Mouse (Mus musculus) heart, embryonic 12.5 days (tissue): ENCODE measurements around the gene Gjd3. TPM values are rescaled to one million over a fixed set of nuclear protein-coding genes. Genes with fewer than 3 reads are reported as not detected.
A peak's percentile ranks its signal among the peaks of the same experiment; 100 is the strongest.

Source experiments
- ATAC-seq: fragments of 200-750 bp; cut with Nextera tagmentation; 2 replicates; pipeline ENCODE4 v1.8.0; 2017; ENCODE audit warnings: moderate TSS enrichment, moderate library complexity; ENCODE audit not compliant: insufficient number of reproducible peaks, low FRiP score
- H3K27ac ChIP-seq: fragments of 300-500 bp; sonication (generic); 2 replicates; pipeline ENCODE4 v1.5.1; 2016; ENCODE audit warnings: mild to moderate bottlenecking, moderate library complexity; ENCODE audit not compliant: poor library complexity, severe bottlenecking
- H3K27me3 ChIP-seq: fragments of 300-500 bp; sonication (generic); replicated peaks from 2 replicates; pipeline ENCODE4 v1.6.1; 2016; ENCODE audit warnings: mild to moderate bottlenecking, moderate library complexity
- H3K36me3 ChIP-seq: fragments of 300-500 bp; sonication (generic); 2 replicates; pipeline ENCODE4 v1.6.1; 2016; ENCODE audit warnings: mild to moderate bottlenecking, moderate library complexity
- H3K4me1 ChIP-seq: fragments of 300-500 bp; sonication (generic); replicated peaks from 2 replicates; pipeline ENCODE4 v1.6.1; 2016; ENCODE audit warnings: mild to moderate bottlenecking
- H3K4me2 ChIP-seq: fragments of 300-500 bp; sonication (generic); 2 replicates; pipeline ENCODE4 v1.6.1; 2016; ENCODE audit warnings: mild to moderate bottlenecking, moderate library complexity
- H3K4me3 ChIP-seq: fragments of 300-500 bp; sonication (generic); 2 replicates; pipeline ENCODE4 v1.5.1; 2016; ENCODE audit warnings: mild to moderate bottlenecking
- H3K9ac ChIP-seq: fragments of 300-500 bp; sonication (generic); 2 replicates; pipeline ENCODE4 v1.6.1; 2016; ENCODE audit warnings: mild to moderate bottlenecking, moderate library complexity
- H3K9me3 ChIP-seq: fragments of 300-500 bp; sonication (generic); replicated peaks from 2 replicates; pipeline ENCODE4 v1.6.1; 2016; ENCODE audit warnings: mild to moderate bottlenecking, moderate library complexity
- whole genome bisulfite sequencing: fragments of 180-500 bp; shearing (Covaris S2); methylation state at CpG from one replicate; pipeline ENCODE4 v1.1.7; 2016; 5-methylcytosine and 5-hydroxymethylcytosine counted together
- polyA plus RNA-seq: library from polyadenylated mRNA; unstranded; fragments of >200 nt; fragmentation: Nextera tagmentation; extraction: Ambion mirVana; gene quantifications from 2 replicates; pipeline ENCODE4 v1.2.1, GENCODE M21; 2016

The Gjd3 gene
- polyA plus RNA-seq, 1 experiment from 2014 or later = 3.9 TPM

GRCm38 (mm10) chr11:98981289-98981996 lies 1.4 kb downstream of the Gjd3 start:
- H3K36me3 ChIP-seq = no peaks in the 10 kb centered on the region
- H3K4me1 ChIP-seq = peaks cover 41% of the 10 kb centered on the region
- no peaks in the 10 kb centered on the region for H3K9me3 ChIP-seq
- WGBS = 34% methylated on average over 20 of the region's 20 CpGs
- H3K27me3 ChIP-seq = peaks cover 40% of the 10 kb centered on the region
- H3K4me3 ChIP-seq = peak overlapping the region; percentile 61
- H3K9ac ChIP-seq = peak overlapping the region; percentile 81
- H3K4me2 ChIP-seq = peak overlapping the region; percentile 99
- H3K27ac ChIP-seq = no peak overlapping the region
- peak; percentile 8; the same call in 1 of the 2 replicates for ATAC-seq

- peaks cover 10% of the 10 kb centered on the region for H3K36me3 ChIP-seq
- no peaks in the 10 kb centered on the region for H3K9me3 ChIP-seq
- no peak overlapping the region for H3K4me3 ChIP-seq
- H3K4me2 ChIP-seq = no peak overlapping the region
- H3K27me3 ChIP-seq = peaks cover 40% of the 10 kb centered on the region
- peaks cover 24% of the 10 kb centered on the region for H3K4me1 ChIP-seq
- 73% methylated on average over 5 of the region's 5 CpGs for WGBS
- H3K9ac ChIP-seq = no peak overlapping the region
- no peak overlapping the region for H3K27ac ChIP-seq
- ATAC-seq = no peak
These were observed 3.5 kb downstream of the Gjd3 start for GRCm38 (mm10) chr11:98979356-98979755.

GRCm38 (mm10) chr11:98978526-98979148 lies 4.2 kb downstream of the Gjd3 start:
- no peak overlapping the region for H3K27ac ChIP-seq
- no peak overlapping the region for H3K9ac ChIP-seq
- H3K9me3 ChIP-seq = no peaks in the 10 kb centered on the region
- H3K4me2 ChIP-seq = no peak overlapping the region
- peaks cover 23% of the 10 kb centered on the region for H3K4me1 ChIP-seq
- 59% methylated on average over 15 of the region's 15 CpGs for WGBS
- peaks cover 38% of the 10 kb centered on the region for H3K27me3 ChIP-seq
- H3K4me3 ChIP-seq = no peak overlapping the region
- no peak for ATAC-seq
- H3K36me3 ChIP-seq = peaks cover 18% of the 10 kb centered on the region

- WGBS = 47% methylated on average over 5 of the region's 5 CpGs
- peaks cover 17% of the 10 kb centered on the region for H3K4me1 ChIP-seq
- peaks cover 51% of the 10 kb centered on the region for H3K36me3 ChIP-seq
- ATAC-seq = no peak
- no peak overlapping the region for H3K4me2 ChIP-seq
- no peak overlapping the region for H3K9ac ChIP-seq
- peaks cover 10% of the 10 kb centered on the region for H3K27me3 ChIP-seq
- no peaks in the 10 kb centered on the region for H3K9me3 ChIP-seq
- no peak overlapping the region for H3K27ac ChIP-seq
- H3K4me3 ChIP-seq = no peak overlapping the region
These were observed 7.7 kb downstream of the Gjd3 start for GRCm38 (mm10) chr11:98974871-98975719.

- H3K27me3 ChIP-seq = 0 out of 2 replicates have a peak, but pooled peaks cover 7% of the 10 kb centered on the region
- H3K4me1 ChIP-seq = peaks cover 25% of the 10 kb centered on the region
- no peak overlapping the region for H3K4me3 ChIP-seq
- no peaks in the 10 kb centered on the region for H3K9me3 ChIP-seq
- H3K4me2 ChIP-seq = no peak overlapping the region
- WGBS = 78% methylated on average over 6 of the region's 6 CpGs
- H3K9ac ChIP-seq = no peak overlapping the region
- peaks cover 59% of the 10 kb centered on the region for H3K36me3 ChIP-seq
- no peak for ATAC-seq
- no peak overlapping the region for H3K27ac ChIP-seq
These were observed 8.6 kb downstream of the Gjd3 start for GRCm38 (mm10) chr11:98974213-98974612.

GRCm38 (mm10) chr11:98973584-98973983 lies 9.2 kb downstream of the Gjd3 start:
- no peak overlapping the region for H3K27ac ChIP-seq
- 0 out of 2 replicates have a peak, but pooled peaks cover 1% of the 10 kb centered on the region for H3K27me3 ChIP-seq
- no peak overlapping the region for H3K4me2 ChIP-seq
- no peaks in the 10 kb centered on the region for H3K9me3 ChIP-seq
- H3K4me3 ChIP-seq = no peak overlapping the region
- peaks cover 32% of the 10 kb centered on the region for H3K4me1 ChIP-seq
- ATAC-seq = no peak
- H3K9ac ChIP-seq = no peak overlapping the region
- peaks cover 64% of the 10 kb centered on the region for H3K36me3 ChIP-seq
- 85% methylated on average over 14 of the region's 14 CpGs for WGBS

GRCm38 (mm10) chr11:98972801-98973360 lies 9.9 kb downstream of the Gjd3 start:
- no peak for ATAC-seq
- Histone ChIP-seq H3K4me3 (no peak overlapping the region), H3K4me2 (no peak overlapping the region), H3K27ac (no peak overlapping the region), H3K9ac (no peak overlapping the region), H3K36me3 (peaks cover 71% of the 10 kb centered on the region), H3K4me1 (peaks cover 39% of the 10 kb centered on the region), H3K9me3 (no peaks in the 10 kb centered on the region), H3K27me3 (no peaks in the 10 kb centered on the region)
- 86% methylated on average over 9 of the region's 9 CpGs for WGBS

- H3K9ac ChIP-seq = no peak overlapping the region
- H3K4me1 ChIP-seq = peaks cover 44% of the 10 kb centered on the region
- peaks cover 78% of the 10 kb centered on the region for H3K36me3 ChIP-seq
- no peak overlapping the region for H3K4me3 ChIP-seq
- no peak overlapping the region for H3K27ac ChIP-seq
- 61% methylated on average over 9 of the region's 9 CpGs for WGBS
- no peaks in the 10 kb centered on the region for H3K27me3 ChIP-seq
- H3K9me3 ChIP-seq = no peaks in the 10 kb centered on the region
- H3K4me2 ChIP-seq = no peak overlapping the region
- no peak; the same call in 1 of the 2 replicates for ATAC-seq
These were observed 10.6 kb downstream of the Gjd3 start for GRCm38 (mm10) chr11:98972215-98972614.

GRCm38 (mm10) chr11:98971316-98972031 lies 11.3 kb downstream of the Gjd3 start:
- Histone ChIP-seq H3K36me3 (peaks cover 86% of the 10 kb centered on the region), H3K27me3 (no peaks in the 10 kb centered on the region), H3K4me3 (no peak overlapping the region), H3K4me2 (no peak overlapping the region), H3K4me1 (peaks cover 51% of the 10 kb centered on the region), H3K9me3 (no peaks in the 10 kb centered on the region), H3K27ac (peak overlapping the region; percentile 35; the same call in 1 of the 2 replicates), H3K9ac (peak overlapping the region; percentile 5; the same call in 1 of the 2 replicates)
- WGBS = 69% methylated on average over 23 of the region's 23 CpGs
- ATAC-seq = no peak

GRCm38 (mm10) chr11:98970191-98970925 lies 12.5 kb downstream of the Gjd3 start:
- Histone ChIP-seq H3K36me3 (peaks cover 89% of the 10 kb centered on the region), H3K27ac (0 out of 2 replicates have a peak overlapping the region, but pooled peaks have one; percentile 35), H3K27me3 (no peaks in the 10 kb centered on the region), H3K9ac (0 out of 2 replicates have a peak overlapping the region, but pooled peaks have one; percentile 2), H3K9me3 (no peaks in the 10 kb centered on the region), H3K4me1 (peaks cover 62% of the 10 kb centered on the region), H3K4me2 (peak overlapping the region; percentile 8; the same call in 1 of the 2 replicates), H3K4me3 (no peak overlapping the region)
- WGBS = 81% methylated on average over 29 of the region's 29 CpGs
- ATAC-seq = no peak
